In the genomic region with DNA sequence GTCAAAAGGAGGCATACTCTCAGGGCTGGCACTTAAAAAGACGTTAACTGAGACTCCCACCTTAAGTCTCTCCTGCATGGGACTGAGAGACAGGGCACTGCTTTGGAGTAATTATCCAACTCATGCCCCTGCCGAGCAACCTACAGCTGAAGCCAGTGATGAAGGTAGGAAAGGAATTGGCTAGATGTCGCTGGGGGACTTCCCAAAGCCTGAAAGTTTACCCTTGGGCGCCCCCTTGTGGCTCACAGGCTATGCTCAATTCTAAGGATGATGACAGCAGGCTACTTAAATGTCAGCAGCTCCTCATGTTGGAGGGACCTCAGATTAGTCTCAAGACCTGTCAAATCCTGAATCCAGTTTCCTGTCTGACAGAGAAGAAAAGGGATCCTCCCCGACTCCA, we compare ENCODE assay signal across 8 mouse cellular contexts. TPM values are rescaled to one million over a fixed set of nuclear protein-coding genes. Genes with fewer than 3 reads are reported as not detected.
A peak's percentile ranks its signal among the peaks of the same experiment; 100 is the strongest.
DNase-seq lines count a peak whose midpoint lies in the region; ATAC-seq and TF ChIP-seq lines count a peak whose summit lies in the region.

No protein-coding gene starts in this region.

- under 1% methylated on average over 5 of the region's 5 CpGs for WGBS in heart, postnatal 0 days
- WGBS in liver, embryonic 16.5 days (ENCODE audit: insufficient replicate concordance) = 6% methylated on average over 5 of the region's 5 CpGs

- TF ChIP-seq EP300 in heart, postnatal 0 days (IDR thresholded peaks at IDR 0.05; ENCODE audit: low read depth) = no peak

- no peak for TF ChIP-seq POLR2A in brain, embryonic 14.5 days (IDR thresholded peaks at IDR 0.05; ENCODE audit: borderline replicate concordance, extremely low read depth, insufficient read depth, insufficient read length, poor library complexity, severe bottlenecking)

- H3K9me3 ChIP-seq in heart, postnatal 0 days (replicated peaks; ENCODE audit: control insufficient read depth, low read length) = no peaks in the 10 kb centered on the region
- H3K9me3 ChIP-seq in liver, embryonic 16.5 days (replicated peaks; ENCODE audit: control insufficient read depth, low read length) = no peaks in the 10 kb centered on the region

- H3K4me1 ChIP-seq in heart, postnatal 0 days (ENCODE audit: control insufficient read depth, insufficient read depth) = no peaks in the 10 kb centered on the region
- no peaks in the 10 kb centered on the region for H3K4me1 ChIP-seq in liver, embryonic 16.5 days (ENCODE audit: control insufficient read depth, low read depth, low read length)

- peak; percentile 82 to 90 for DNase-seq in CD8-positive naive resting alpha-beta T cell, adult 2 months (ENCODE audit: low read depth in 2 of 2, low spot score in 2 of 2)
- peak; percentile 95 for DNase-seq in brain, embryonic 14.5 days (ENCODE audit: low read depth)
- peak; percentile 61 for DNase-seq in fibroblast of lung, adult 2 months (ENCODE audit: low read depth)
- DNase-seq in heart, postnatal 0 days (ENCODE audit: low spot score) = peak; percentile 76
- DNase-seq in kidney, postnatal 25 days = peak; percentile 86 to 95
- peak; percentile 95 for DNase-seq in testis, postnatal 10 days (ENCODE audit: low spot score)

- H3K27ac ChIP-seq in heart, postnatal 0 days (ENCODE audit: low read depth) = no peak overlapping the region
- H3K27ac ChIP-seq in liver, embryonic 16.5 days (ENCODE audit: low read length) = no peak overlapping the region

- no peaks in the 10 kb centered on the region for H3K27me3 ChIP-seq in heart, postnatal 0 days (ENCODE audit: control insufficient read depth, insufficient read depth, low read length)
- no peaks in the 10 kb centered on the region for H3K27me3 ChIP-seq in liver, embryonic 16.5 days (ENCODE audit: control insufficient read depth, insufficient read depth, low read depth, low read length)

- ATAC-seq in heart, postnatal 0 days (ENCODE audit: insufficient read depth, low read depth) = peak; percentile 79
- peak; percentile 9; the same call in 1 of the 2 replicates for ATAC-seq in liver, embryonic 16.5 days (ENCODE audit: low read depth)
- ATAC-seq in neutrophil, adult 5-6 weeks (ENCODE audit: extremely low read depth, insufficient number of reproducible peaks, low FRiP score, poor library complexity, severe bottlenecking) = peak; percentile 82

- H3K4me3 ChIP-seq in heart, postnatal 0 days (ENCODE audit: low read depth, low read length) = no peak overlapping the region
- no peak overlapping the region for H3K4me3 ChIP-seq in liver, embryonic 16.5 days (ENCODE audit: low read depth, low read length)

- H3K9ac ChIP-seq in heart, postnatal 0 days (replicated peaks; ENCODE audit: low read depth, low read length) = no peak overlapping the region
- no peak overlapping the region for H3K9ac ChIP-seq in liver, embryonic 16.5 days (ENCODE audit: low read depth, low read length)

- no peak overlapping the region for H3K4me2 ChIP-seq in heart, postnatal 0 days (ENCODE audit: low read depth, low read length)
- no peak overlapping the region for H3K4me2 ChIP-seq in liver, embryonic 16.5 days (ENCODE audit: low read depth, low read length)

- H3K36me3 ChIP-seq in heart, postnatal 0 days (replicated peaks; ENCODE audit: control insufficient read depth, insufficient read depth, low read length) = no peaks in the 10 kb centered on the region
- H3K36me3 ChIP-seq in liver, embryonic 16.5 days (ENCODE audit: control insufficient read depth, insufficient read depth) = no peaks in the 10 kb centered on the region

- peak; percentile 92 for TF ChIP-seq CTCF in brain, embryonic 14.5 days (IDR thresholded peaks at IDR 0.05; ENCODE audit: borderline replicate concordance, extremely low read depth, insufficient read depth, insufficient read length)
- peak; percentile 90 for TF ChIP-seq CTCF in heart, postnatal 0 days (IDR thresholded peaks at IDR 0.05; ENCODE audit: low read depth)

RNA-seq across cellular contexts. Expression of a gene that starts 35.7 kb away (rescaled TPM):
- polyA plus RNA-seq in brain, embryonic 14.5 days (2012; rRNA removed) = not detected in 2 replicates
- not detected in 2 replicates for total RNA-seq in heart, postnatal 0 days (2014; rRNA removed; ENCODE audit: low replicate concordance)
- polyA plus RNA-seq in heart, postnatal 0 days (2015; fragmentation: Nextera tagmentation; extraction: Ambion mirVana) = 0.15 and 0.21 TPM in 2 replicates
- 0.02 and 0.07 TPM in 2 replicates for polyA plus RNA-seq in liver, embryonic 16.5 days (2015; fragmentation: Nextera tagmentation; extraction: Ambion mirVana)
- not detected in 2 replicates for total RNA-seq in neutrophil, adult 5-6 weeks (2017)

RNA-seq across cellular contexts. Expression of a gene that starts 43.9 kb away (rescaled TPM):
- polyA plus RNA-seq in brain, embryonic 14.5 days (2012; rRNA removed) = 122 and 154 TPM in 2 replicates
- 141 and 177 TPM in 2 replicates for total RNA-seq in heart, postnatal 0 days (2014; rRNA removed; ENCODE audit: low replicate concordance)
- 166 and 176 TPM in 2 replicates for polyA plus RNA-seq in heart, postnatal 0 days (2015; fragmentation: Nextera tagmentation; extraction: Ambion mirVana)
- polyA plus RNA-seq in liver, embryonic 16.5 days (2015; fragmentation: Nextera tagmentation; extraction: Ambion mirVana) = 63.8 and 67.9 TPM in 2 replicates
- total RNA-seq in neutrophil, adult 5-6 weeks (2017) = 50.5 and 56.0 TPM in 2 replicates

RNA-seq across cellular contexts. Expression of a gene that starts 44.0 kb away (rescaled TPM):
- polyA plus RNA-seq in brain, embryonic 14.5 days (2012; rRNA removed) = 178 and 250 TPM in 2 replicates
- 20.8 and 40.0 TPM in 2 replicates for total RNA-seq in heart, postnatal 0 days (2014; rRNA removed; ENCODE audit: low replicate concordance)
- 54.3 and 64.3 TPM in 2 replicates for polyA plus RNA-seq in heart, postnatal 0 days (2015; fragmentation: Nextera tagmentation; extraction: Ambion mirVana)
- polyA plus RNA-seq in liver, embryonic 16.5 days (2015; fragmentation: Nextera tagmentation; extraction: Ambion mirVana) = 92.0 and 102 TPM in 2 replicates
- total RNA-seq in neutrophil, adult 5-6 weeks (2017) = 299 and 306 TPM in 2 replicates

RNA-seq across cellular contexts. Expression of a gene that starts 44.5 kb away (rescaled TPM):
- 40.7 and 44.5 TPM in 2 replicates for polyA plus RNA-seq in brain, embryonic 14.5 days (2012; rRNA removed)
- total RNA-seq in heart, postnatal 0 days (2014; rRNA removed; ENCODE audit: low replicate concordance) = 7.1 and 7.7 TPM in 2 replicates
- 5.2 and 5.5 TPM in 2 replicates for polyA plus RNA-seq in heart, postnatal 0 days (2015; fragmentation: Nextera tagmentation; extraction: Ambion mirVana)
- polyA plus RNA-seq in liver, embryonic 16.5 days (2015; fragmentation: Nextera tagmentation; extraction: Ambion mirVana) = 3.1 and 4.8 TPM in 2 replicates
- 2.4 and 5.0 TPM in 2 replicates for total RNA-seq in neutrophil, adult 5-6 weeks (2017)

RNA-seq across cellular contexts. Expression of a gene that starts 50.4 kb away (rescaled TPM):
- polyA plus RNA-seq in brain, embryonic 14.5 days (2012; rRNA removed) = 33.8 and 34.0 TPM in 2 replicates
- 24.6 and 74.6 TPM in 2 replicates for total RNA-seq in heart, postnatal 0 days (2014; rRNA removed; ENCODE audit: low replicate concordance)
- polyA plus RNA-seq in heart, postnatal 0 days (2015; fragmentation: Nextera tagmentation; extraction: Ambion mirVana) = 5.4 and 5.7 TPM in 2 replicates
- polyA plus RNA-seq in liver, embryonic 16.5 days (2015; fragmentation: Nextera tagmentation; extraction: Ambion mirVana) = 13.0 and 14.2 TPM in 2 replicates
- 10.6 and 19.6 TPM in 2 replicates for total RNA-seq in neutrophil, adult 5-6 weeks (2017)

Comparison
In these comparisons a context has a peak if more than half of its experiments do, and no peak if none do; other contexts are left out.
1. ATAC-seq: peak in every context shown above with its lines; median percentile 82 in neutrophil, adult 5-6 weeks; 79 in heart, postnatal 0 days; 9 in liver, embryonic 16.5 days.